Comparison of ENCODE assay signal across 16 mouse cellular contexts in genomic region chr5:102465372-102465771, GRCm38 (mm10).
"Had no signal": no experiment of that assay in that cellular context is flagged by ENCODE, and none has a peak within 500 bp of the region (broad histone marks: within the 10 kb centered on the region; RNA-seq: fewer than 3 reads in every experiment).

No protein-coding gene starts in this region.

- ATAC-seq: midbrain, embryonic 15.5 days had no signal

- H3K27me3 ChIP-seq: liver, embryonic 15.5 days; midbrain, embryonic 12.5 days; midbrain, embryonic 15.5 days; neural tube, embryonic 13.5 days had no signal

- H3K27ac ChIP-seq: kidney, postnatal 0 days; layer of hippocampus, adult 2 months; liver, embryonic 15.5 days; midbrain, embryonic 12.5 days; midbrain, embryonic 15.5 days; neural tube, embryonic 13.5 days had no signal

- H3K4me1 ChIP-seq: liver, embryonic 15.5 days; midbrain, embryonic 12.5 days; midbrain, embryonic 15.5 days; neural tube, embryonic 13.5 days had no signal

- DNase-seq: kidney, adult 2 months; kidney, postnatal 25 days; layer of hippocampus, adult 9-11 months; lung, adult 2 months; lung, postnatal 14 days; lung, postnatal 4 days; thymus, adult 2 months; thymus, postnatal 14 days; thymus, postnatal 4 days had no signal

- H3K36me3 ChIP-seq: liver, embryonic 15.5 days; midbrain, embryonic 12.5 days; midbrain, embryonic 15.5 days; neural tube, embryonic 13.5 days had no signal

- H3K9ac ChIP-seq: liver, embryonic 15.5 days; midbrain, embryonic 12.5 days; midbrain, embryonic 15.5 days; neural tube, embryonic 13.5 days had no signal

- H3K4me3 ChIP-seq: layer of hippocampus, adult 2 months; liver, embryonic 15.5 days; midbrain, embryonic 12.5 days; midbrain, embryonic 15.5 days; myocyte; neural tube, embryonic 13.5 days had no signal

- H3K9me3 ChIP-seq: liver, embryonic 15.5 days; midbrain, embryonic 12.5 days; midbrain, embryonic 15.5 days; neural tube, embryonic 13.5 days had no signal

- H3K4me2 ChIP-seq: liver, embryonic 15.5 days; midbrain, embryonic 12.5 days; midbrain, embryonic 15.5 days; neural tube, embryonic 13.5 days had no signal
